Mouse (Mus musculus): ENCODE measurements around the gene Ptprn2.

- no peak for TF ChIP-seq POLR2A (IDR thresholded peaks at IDR 0.05; ENCODE audit: borderline replicate concordance, extremely low read depth, insufficient read depth, insufficient read length, poor library complexity, severe bottlenecking)
- no peak for TF ChIP-seq CTCF (IDR thresholded peaks at IDR 0.05; ENCODE audit: borderline replicate concordance, extremely low read depth, insufficient read depth, insufficient read length)
Observed at GRCm38 (mm10) chr12:116776447-116776846, 290.9 kb downstream of the Ptprn2 start.
